Mouse (Mus musculus) neural tube, embryonic 14.5 days (tissue): ENCODE measurements at regions not wholly inside any gene's neighbourhood (a gene's known extent, or its start where the extent isn't known, plus 50 kb on each side); places are given as distances from the start of the nearest gene placed in this dataset.

Experiments used
- ATAC-seq: fragments of 200-750 bp; cut with Nextera tagmentation; 2 replicates; pipeline ENCODE4 v1.8.0; 2017; ENCODE audit warnings: low read depth, mild to moderate bottlenecking, moderate TSS enrichment, moderate library complexity
- H3K27ac ChIP-seq: fragments of 300-500 bp; sonication (generic); 2 replicates; pipeline ENCODE4 v1.5.1; 2014; ENCODE audit warnings: low read depth, mild to moderate bottlenecking, control low read depth, low read length, moderate library complexity, mixed read lengths
- H3K27me3 ChIP-seq: fragments of 300-500 bp; sonication (generic); 2 replicates; pipeline ENCODE4 v1.6.1; 2014; ENCODE audit warnings: low read length; ENCODE audit not compliant: control insufficient read depth, insufficient read depth
- H3K36me3 ChIP-seq: fragments of 300-500 bp; sonication (generic); 2 replicates; pipeline ENCODE4 v1.6.1; 2014; ENCODE audit warnings: low read length, mixed read lengths; ENCODE audit not compliant: control insufficient read depth, insufficient read depth
- H3K4me1 ChIP-seq: fragments of 300-500 bp; sonication (generic); 2 replicates; pipeline ENCODE4 v1.6.1; 2014; ENCODE audit warnings: low read length; ENCODE audit not compliant: control insufficient read depth, insufficient read depth
- H3K4me2 ChIP-seq: fragments of 300-500 bp; sonication (generic); 2 replicates; pipeline ENCODE4 v1.6.1; 2014; ENCODE audit warnings: mild to moderate bottlenecking, low read depth, low read length, control low read depth
- H3K4me3 ChIP-seq: fragments of 300-500 bp; sonication (generic); 2 replicates; pipeline ENCODE4 v1.5.1; 2014; ENCODE audit warnings: low read depth, low read length, control low read depth, mixed read lengths
- H3K9ac ChIP-seq: fragments of 300-500 bp; sonication (generic); replicated peaks from 2 replicates; pipeline ENCODE4 v1.6.1; 2014; ENCODE audit warnings: low read depth, mild to moderate bottlenecking, control low read depth, low read length, mixed read lengths
- H3K9me3 ChIP-seq: fragments of 300-500 bp; sonication (generic); 2 replicates; pipeline ENCODE4 v1.6.1; 2016; ENCODE audit warnings: low read length; ENCODE audit not compliant: control insufficient read depth
- WGBS: fragments of 180-500 bp; shearing (Covaris S2); extraction: QIAGEN DNeasy Blood & Tissue Kit; methylation state at CpG from one replicate; pipeline ENCODE4 v1.1.7; 2014; 5-methylcytosine and 5-hydroxymethylcytosine counted together

DNA sequence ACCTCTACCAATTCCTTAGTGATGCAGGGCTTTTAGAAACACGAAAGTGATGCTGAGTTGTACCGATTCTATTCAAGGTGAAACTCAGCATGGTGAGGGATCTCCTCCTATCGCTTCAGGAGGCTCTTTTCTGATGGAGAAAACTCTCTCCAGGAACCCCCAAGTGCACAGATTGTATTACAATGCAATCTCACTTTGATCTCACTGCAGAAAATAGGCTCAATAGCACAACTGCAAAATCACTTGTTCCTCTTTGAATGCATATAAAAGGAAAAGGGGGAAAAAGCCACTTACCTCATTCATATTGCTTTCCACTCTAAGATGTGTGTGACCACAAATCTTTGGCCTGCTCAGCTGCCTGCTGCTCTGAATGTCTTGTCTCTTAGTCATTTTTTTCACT lies 378.5 kb downstream of the Fam84b start:
- Histone ChIP-seq H3K9me3 (no peaks in the 10 kb centered on the region), H3K9ac (no peak overlapping the region), H3K4me2 (no peak overlapping the region), H3K4me3 (no peak overlapping the region), H3K27me3 (no peaks in the 10 kb centered on the region), H3K36me3 (no peaks in the 10 kb centered on the region), H3K4me1 (no peaks in the 10 kb centered on the region), H3K27ac (no peak overlapping the region)
- ATAC-seq, result no peak
- WGBS, result 12% methylated on average over 3 of the region's 3 CpGs

DNA sequence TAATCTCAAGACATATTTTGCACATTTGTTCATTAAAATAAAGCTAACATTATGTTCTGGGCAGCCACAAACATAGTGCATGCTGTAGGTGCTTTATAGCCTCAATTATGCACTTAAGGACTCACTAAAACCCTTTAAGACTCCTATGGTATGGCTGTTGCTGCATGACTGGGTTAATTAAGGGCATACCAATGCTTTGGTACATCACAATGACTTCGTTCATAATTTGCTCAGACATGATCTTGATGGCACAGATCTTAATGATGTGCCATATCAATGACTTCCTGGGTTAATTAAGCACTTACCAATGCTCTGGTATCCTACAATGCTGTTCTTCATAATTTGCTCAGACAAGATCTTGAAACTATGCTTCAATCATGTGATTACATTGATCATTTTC lies 415.5 kb upstream of the 4933412E24Rik start:
- no peaks in the 10 kb centered on the region for H3K27me3 ChIP-seq
- no peak overlapping the region for H3K4me2 ChIP-seq
- ATAC-seq, result no peak
- H3K36me3 ChIP-seq, result no peaks in the 10 kb centered on the region
- H3K9me3 ChIP-seq, result no peaks in the 10 kb centered on the region
- no peak overlapping the region for H3K27ac ChIP-seq
- H3K4me1 ChIP-seq, result no peaks in the 10 kb centered on the region
- H3K4me3 ChIP-seq, result no peak overlapping the region
- WGBS, result 80% methylated on average over 1 of the region's 1 CpGs
- no peak overlapping the region for H3K9ac ChIP-seq

- H3K27ac ChIP-seq, result no peak overlapping the region
- no peaks in the 10 kb centered on the region for H3K27me3 ChIP-seq
- H3K36me3 ChIP-seq, result no peaks in the 10 kb centered on the region
- WGBS, result 71% methylated on average over 1 of the region's 1 CpGs
- H3K4me1 ChIP-seq, result no peaks in the 10 kb centered on the region
- H3K9me3 ChIP-seq, result no peaks in the 10 kb centered on the region
- no peak overlapping the region for H3K4me3 ChIP-seq
- ATAC-seq, result no peak
- no peak overlapping the region for H3K4me2 ChIP-seq
- no peak overlapping the region for H3K9ac ChIP-seq
Observed at GRCm38 (mm10) chr15:60419081-60419480, 402.7 kb upstream of the 4933412E24Rik start.

DNA sequence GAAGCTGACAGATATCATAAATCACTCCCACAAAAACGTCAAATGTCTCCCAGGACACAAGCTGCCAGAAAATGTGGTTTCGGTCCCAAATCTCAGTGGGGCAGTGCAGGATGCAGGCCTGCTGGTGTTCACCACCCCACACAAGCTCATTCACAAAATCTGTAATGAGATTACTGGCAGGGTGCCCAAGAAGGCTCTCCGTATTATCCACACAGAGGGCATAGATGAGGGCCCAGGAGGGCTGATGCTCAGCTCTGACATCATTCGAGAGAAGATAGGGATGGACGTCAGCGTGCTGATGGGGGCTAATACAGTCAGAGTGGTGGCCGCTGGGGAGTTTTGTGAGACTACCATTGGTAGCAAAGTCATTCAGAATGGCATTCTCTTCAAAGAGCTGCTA lies 375.9 kb upstream of the 4933412E24Rik start:
- Histone ChIP-seq H3K9me3 (no peaks in the 10 kb centered on the region), H3K4me2 (no peak overlapping the region), H3K27me3 (no peaks in the 10 kb centered on the region), H3K4me1 (no peaks in the 10 kb centered on the region), H3K9ac (no peak overlapping the region), H3K4me3 (no peak overlapping the region), H3K27ac (no peak overlapping the region), H3K36me3 (no peaks in the 10 kb centered on the region)
- ATAC-seq, result peak; percentile 82; the same call in 1 of the 2 replicates
- WGBS, result 58% methylated on average over 7 of the region's 7 CpGs

GRCm38 (mm10) chr15:60390336-60390735 lies 373.9 kb upstream of the 4933412E24Rik start:
- Histone ChIP-seq H3K9me3 (no peaks in the 10 kb centered on the region), H3K9ac (no peak overlapping the region), H3K4me1 (no peaks in the 10 kb centered on the region), H3K27ac (no peak overlapping the region), H3K4me3 (no peak overlapping the region), H3K36me3 (no peaks in the 10 kb centered on the region), H3K27me3 (no peaks in the 10 kb centered on the region), H3K4me2 (no peak overlapping the region)
- no peak for ATAC-seq
- 84% methylated on average over 1 of the region's 1 CpGs for WGBS

GRCm38 (mm10) chr15:60387962-60388361 lies 371.5 kb upstream of the 4933412E24Rik start:
- no peak for ATAC-seq
- 82% methylated on average over 2 of the region's 2 CpGs for WGBS
- no peaks in the 10 kb centered on the region for H3K36me3 ChIP-seq

More at GRCm38 (mm10) chr15:60387962-60388361, 371.5 kb upstream of the 4933412E24Rik start:
- no peak overlapping the region for H3K9ac ChIP-seq
- no peaks in the 10 kb centered on the region for H3K9me3 ChIP-seq
- H3K27ac ChIP-seq, result no peak overlapping the region
- H3K4me2 ChIP-seq, result no peak overlapping the region
- H3K4me1 ChIP-seq, result no peaks in the 10 kb centered on the region
- no peak overlapping the region for H3K4me3 ChIP-seq
- H3K27me3 ChIP-seq, result no peaks in the 10 kb centered on the region
